Mouse (Mus musculus) liver (tissue): ENCODE results near the gene Cdk7.
"Not testable (repeated sequence)": the region's sequence is repeated elsewhere in the genome, so short reads cannot be mapped to it uniquely, and the experiment has no call there.

Source experiments
- DNase-seq: peaks from one replicate; pipeline ENCODE4 v3.0.0-alpha.2; 2020; ENCODE audit warnings: mixed read lengths

Cdk7 gene

DNA sequence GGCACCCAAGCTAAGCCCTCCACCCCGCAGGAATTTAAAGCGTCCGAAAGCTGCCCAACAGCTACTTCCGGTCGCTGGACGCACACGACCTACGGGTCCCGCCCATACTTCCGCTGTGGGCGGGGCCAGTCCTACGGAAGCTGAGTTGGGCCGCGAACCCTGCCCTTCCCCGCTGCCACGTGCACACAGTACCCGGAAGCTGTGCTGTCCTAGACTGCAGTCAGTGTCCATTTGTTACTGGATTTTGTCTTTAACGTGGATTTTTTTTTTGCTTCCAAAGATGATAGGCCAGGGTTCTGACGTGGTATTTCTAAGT, at the start of gene Cdk7:
Gene Cdk7, minus strand, starts transcription at position 79 of the 316 bp plus-strand sequence.
- peak; percentile 93 for DNase-seq

DNA sequence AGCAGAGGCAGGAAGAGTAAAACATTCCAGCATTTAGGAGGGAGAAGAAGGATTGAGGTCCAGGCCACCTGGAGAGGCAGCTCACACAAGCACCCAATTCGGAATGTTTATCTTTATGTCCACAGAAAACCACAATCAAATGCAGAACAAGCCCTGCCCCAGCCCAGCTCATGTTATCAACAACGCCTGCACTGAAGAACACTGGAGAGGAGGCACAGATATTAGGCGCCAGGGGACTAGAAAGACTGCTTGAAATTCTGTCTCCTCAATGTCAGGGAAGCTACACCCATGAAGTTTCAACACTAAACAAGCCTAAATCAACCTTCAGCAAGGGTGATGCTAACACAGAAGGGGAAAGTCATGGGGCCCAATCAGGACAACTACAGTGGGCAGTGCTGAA, 46.8 kb upstream of the Cdk7 start:
- DNase-seq = peak; percentile 76

DNA sequence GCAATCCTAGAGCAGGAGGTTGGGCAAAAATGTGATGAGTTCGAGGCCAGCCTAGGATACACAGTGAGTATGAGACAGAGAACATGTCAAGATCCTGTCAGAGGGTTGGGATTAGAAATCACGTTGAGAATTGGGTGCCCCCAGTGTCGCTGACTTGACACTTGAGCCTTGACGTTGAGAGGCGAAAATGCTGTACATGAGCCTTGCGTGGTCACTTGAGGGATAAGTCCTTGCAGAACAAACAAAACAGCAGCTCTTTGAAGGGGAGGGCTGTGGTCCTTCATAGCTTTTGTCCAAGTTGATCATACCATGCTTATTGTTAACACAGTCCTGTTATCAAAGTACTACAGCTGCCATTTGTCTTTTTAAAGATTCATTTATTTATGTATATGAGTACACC, 46.0 kb upstream of the Cdk7 start:
- DNase-seq = no peak

DNA sequence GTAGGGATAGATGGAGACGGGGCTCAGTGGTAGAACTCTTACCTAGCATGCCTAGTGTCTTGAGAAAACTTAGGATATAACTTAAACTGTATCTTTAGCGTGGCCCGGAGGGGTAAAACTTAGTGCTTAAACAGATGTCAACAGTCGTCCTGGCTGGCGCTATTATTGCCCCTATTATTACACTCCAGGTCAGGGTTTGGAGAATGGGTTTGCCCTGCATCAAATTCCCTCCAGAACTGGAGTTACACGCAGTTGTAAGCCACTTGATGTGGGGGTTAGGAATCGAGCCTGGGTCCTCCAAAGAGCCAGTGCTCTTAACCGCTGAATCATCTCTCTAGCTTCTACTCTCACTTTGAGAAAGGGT, 45.3 kb upstream of the Cdk7 start:
- no peak for DNase-seq

DNA sequence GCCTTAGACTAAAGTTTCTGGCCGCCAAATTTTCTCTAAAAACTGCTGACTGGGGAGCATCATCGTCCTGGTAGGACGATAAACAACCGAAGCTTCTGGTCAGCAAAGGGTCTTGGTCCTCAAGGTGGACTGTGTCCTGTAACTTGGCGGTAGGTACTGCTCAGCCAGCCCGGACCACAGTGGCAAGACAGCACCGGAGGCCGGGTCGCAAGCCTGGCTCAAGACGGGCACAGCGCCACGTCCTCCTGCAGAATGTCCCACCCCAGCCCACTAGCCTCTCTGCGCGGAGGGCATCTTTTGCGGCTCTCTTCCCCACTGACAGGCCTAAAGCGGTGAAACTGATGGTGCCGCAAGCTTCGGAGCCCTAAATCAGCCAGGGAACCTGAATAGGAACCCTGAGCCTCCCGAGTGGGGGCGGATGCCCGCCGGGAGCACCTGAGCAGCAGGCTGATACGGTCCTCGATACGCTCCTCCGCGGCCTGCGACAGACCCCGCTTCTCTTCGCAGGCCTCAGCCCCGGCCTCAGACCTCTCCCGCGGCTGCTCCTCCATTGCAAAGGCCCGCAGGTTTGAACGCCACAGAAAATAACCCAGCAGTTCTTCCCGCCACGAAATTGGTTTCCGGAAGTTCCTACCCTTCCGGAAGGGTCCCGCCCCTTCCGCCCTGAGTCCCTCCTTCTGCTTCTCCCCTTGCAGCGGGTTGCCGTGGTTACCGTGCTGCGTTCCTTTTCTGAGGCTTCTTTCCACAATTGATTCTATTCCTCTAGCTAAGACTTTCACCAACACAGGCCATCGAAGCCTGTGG, 44.7 kb upstream of the Cdk7 start, which contains the start of gene Cenph:
Gene Cenph, minus strand, starts transcription at position 648 of the 804 bp plus-strand sequence.
- DNase-seq = peak; percentile 87

DNA sequence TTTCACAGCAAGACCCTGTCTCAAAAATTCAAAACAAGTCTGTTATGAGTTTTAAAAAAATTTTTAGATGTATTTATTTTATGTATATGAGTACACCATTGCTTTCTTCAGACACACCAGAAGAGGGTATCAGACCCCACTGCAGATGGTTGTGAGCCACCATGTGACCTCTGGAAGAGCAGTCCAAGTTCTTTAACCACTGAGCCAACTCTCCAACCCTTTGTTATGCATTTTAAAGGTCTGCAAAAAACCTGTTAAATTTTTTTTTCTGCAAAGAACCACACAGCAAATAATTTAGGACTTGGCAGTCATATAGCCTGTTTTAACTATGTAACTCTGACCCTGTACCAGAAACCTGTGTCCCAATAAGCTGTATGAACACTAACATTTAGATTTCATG, 44.0 kb upstream of the Cdk7 start:
- DNase-seq = no peak

DNA sequence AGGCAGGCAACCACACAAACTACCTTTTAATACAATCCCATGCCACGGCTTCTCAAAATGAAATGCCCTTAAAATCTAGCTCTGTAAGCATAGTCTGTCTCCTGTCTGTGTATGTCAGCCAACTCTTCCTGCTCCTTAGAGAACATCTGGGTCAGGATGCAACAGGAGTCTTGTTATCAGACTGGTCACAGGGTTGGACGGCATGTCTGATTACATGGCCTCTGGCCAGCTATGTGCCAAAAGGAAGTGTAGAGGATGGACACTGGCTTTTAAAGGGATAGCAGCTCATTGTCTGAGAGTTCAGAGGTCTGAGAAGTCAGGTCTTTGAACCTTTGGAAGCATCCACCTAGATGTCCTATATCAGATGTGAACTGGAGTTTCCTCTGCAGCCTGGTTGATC, 24.6 kb upstream of the Cdk7 start:
- no peak for DNase-seq

DNA sequence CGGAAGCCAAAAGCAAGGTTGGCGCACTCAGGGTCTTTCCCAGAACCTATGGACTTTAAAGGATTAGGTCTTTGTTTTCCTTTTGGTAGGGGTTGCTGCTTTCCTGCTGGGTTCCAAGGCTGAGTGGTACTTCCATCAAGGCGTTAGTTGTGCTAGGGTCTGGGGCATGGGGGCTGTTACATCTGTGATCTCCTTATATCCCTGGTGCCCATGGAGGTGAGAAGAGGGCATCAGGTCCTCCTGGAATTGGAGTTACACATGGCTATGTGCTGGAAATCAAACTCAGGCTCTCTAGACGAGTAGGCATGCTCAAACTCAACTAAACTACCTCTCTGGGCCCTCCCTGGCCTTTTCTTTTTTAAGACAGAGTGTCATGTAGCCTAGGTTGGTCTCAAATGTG, 23.4 kb upstream of the Cdk7 start:
- DNase-seq = no peak

DNA sequence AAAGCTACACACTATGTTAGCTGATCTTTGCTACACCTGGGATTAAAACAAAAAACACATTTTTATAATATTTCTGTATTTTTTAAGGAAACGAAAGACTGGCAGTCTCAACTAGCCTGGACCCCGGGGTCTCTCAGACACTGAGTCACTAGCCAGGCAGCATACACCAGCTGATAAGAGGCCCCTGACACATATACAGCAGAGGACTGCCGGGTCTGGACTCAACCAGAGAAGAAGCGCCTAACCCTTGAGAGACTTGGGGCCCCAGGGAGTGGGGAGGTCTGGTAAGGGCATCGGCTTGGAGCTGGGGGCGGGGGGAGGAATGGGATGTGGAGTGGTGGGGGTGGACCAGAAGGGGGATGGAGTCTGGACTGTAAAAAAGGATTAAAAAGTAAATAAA, 22.3 kb upstream of the Cdk7 start:
- peak; percentile 37 for DNase-seq

DNA sequence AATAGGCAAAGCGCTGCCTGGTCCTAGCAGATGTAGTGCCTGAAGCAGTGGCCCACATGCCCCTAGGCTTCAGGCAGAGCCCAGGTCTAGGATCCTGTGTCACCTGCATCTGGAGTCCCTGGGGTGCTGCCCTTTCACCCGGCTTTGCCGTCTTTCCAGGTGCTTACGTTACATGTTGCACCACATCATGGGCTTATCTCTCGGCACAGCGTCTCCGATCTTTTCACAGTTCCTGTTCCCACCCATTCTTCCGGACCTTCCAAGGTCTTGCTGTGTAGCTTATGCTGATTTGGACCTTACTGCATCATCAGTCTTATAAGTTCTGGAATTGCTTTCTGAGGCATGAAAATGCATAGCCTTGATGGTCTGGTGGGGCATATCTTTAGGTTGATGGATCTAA, 21.8 kb upstream of the Cdk7 start:
- DNase-seq = peak; percentile 66

DNA sequence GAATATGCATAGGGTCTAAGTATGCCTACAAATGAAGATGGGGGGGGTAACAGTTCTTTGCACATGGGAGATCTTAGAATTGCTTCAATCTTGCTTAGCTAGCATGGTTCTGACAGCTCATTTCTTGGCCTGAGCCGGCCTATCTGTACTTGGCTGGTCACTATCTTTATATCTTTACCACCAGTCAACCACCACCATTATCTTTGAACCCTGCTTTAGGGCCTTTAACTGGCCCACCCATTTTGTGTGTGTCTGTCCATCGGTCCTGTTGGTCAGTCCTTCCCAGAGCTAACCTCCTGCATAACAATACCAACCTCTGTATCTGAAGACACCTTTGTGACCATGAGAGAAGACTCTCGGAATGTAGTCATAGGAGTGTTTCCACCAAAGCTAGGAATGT, 20.7 kb upstream of the Cdk7 start:
- no peak for DNase-seq

DNA sequence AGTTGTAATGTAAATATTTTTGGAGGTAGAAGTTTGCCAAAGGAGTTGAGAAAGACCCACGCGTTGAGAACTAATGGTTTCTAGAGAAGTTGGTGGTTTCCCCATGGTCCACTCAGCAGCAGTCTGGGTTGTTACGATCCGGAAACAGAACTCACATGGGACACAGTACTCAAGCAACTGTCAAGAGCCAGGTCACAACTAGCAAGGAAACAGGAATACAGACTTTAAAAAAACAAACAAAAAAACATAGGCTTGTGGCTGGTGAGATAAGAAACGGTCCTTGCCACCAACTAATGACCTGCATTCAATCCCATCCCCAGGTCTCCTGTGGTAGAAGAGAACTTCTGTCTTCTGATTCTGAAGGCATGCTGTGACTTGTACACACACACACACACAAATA, 20.1 kb upstream of the Cdk7 start:
- no peak for DNase-seq

DNA sequence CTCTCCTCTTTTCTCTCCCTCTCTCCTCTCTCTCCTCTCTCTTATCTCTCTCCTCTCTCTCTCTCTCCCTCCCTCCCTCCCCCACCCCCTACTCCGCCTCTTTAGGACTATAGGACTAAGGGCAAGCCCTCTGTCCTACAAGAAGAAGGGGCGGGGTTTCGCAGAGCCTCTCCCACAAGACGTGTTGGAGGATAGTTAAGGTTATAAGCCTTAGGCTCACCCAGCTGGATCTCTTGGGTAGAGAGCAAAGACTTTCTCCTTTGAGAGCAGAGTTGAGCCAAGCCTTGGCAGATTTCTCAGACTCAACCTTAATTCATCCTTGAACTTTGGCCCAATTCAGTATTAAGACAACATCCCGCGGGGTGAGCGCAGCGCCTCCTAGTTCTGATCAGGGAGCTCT, 17.9 kb upstream of the Cdk7 start:
- peak; percentile 82 for DNase-seq

DNA sequence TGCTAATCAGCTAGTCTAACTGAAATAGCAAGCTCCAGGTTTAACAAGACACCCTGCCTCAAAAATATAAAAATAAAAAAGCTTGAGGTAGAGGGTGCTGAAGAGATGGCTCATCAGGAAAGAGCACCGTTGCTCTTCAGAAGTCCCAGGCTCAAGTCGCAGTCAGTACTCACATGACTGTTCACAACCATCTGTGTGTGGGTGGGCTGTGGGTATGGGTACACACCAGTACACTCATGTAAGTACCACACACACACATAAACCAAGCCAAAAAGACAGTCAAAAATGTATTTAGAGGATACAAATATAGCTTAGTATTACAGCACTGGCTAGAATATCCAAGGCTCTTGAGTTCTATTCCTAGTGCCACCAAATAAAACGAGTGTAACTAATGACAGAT, 15.4 kb upstream of the Cdk7 start:
- DNase-seq = no peak

DNA sequence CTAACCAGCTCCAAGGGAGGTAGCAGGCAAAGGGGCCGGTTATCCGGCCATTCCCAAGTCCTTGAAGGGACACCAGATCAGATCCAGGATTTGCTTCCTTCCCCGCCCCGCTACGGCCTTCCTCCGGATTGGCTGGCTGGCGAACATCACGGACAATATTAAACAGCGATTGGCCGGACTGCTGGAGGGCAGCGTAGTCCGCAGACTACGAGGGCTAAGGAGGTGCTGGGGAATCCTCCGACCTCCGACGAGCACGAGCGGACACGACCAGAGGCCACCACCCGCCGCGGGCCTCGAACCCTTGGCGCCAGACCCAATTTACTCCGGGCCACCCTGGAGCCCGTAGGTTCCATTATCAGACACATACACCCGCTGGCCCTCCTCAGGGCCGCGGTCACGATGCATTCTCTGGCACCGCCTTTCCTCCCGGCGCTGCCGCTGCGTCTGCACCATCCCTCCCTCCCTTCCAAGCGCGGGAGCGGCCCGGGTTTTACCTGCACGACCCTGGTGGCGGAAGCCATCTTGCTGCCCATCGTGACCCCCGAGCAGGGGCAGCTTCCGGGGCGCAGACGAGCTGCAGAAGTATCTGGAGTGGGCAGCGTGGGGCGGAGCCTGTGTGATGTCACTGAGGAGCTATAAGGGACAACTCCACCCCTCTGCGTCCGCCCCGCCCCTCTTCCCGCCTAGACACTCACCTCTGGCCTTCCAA, 13.5 kb upstream of the Cdk7 start, which contains the start of gene Mrps36:
Gene Mrps36, minus strand, starts transcription at position 624 of the 709 bp plus-strand sequence.
- DNase-seq = peak; percentile 98

DNA sequence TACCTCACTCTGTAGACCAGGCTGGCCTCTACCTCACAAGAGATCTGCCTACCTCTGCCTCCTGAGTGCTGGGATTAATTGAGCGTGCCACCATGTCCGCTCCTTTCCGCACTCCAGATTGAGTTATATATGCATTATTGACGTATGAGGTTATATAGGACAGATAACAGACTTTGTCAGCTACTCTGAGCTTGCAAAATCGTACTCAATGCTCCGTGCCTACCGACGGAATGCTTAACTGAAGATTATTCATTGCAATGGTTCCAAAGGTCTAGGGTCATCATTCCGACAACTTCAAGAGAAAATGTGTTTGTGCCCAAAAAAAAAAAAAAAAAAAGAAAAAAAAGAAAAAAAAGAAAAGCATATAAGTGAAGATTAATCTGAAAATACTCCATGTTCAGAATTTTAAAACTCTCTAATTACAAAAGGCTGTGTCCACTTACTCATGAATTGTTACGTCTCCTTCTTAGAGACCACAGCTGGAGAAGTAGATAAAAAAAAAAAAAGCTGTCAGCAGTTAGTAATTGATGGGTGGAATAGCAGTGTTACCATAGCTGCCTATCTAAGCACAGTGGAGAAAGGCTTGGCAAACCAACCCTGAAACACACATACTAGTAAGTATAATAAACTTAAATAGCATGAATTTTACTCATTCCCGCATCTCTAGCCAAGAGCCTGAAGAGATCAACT, 12.8 kb upstream of the Cdk7 start:
- DNase-seq = no peak

DNA sequence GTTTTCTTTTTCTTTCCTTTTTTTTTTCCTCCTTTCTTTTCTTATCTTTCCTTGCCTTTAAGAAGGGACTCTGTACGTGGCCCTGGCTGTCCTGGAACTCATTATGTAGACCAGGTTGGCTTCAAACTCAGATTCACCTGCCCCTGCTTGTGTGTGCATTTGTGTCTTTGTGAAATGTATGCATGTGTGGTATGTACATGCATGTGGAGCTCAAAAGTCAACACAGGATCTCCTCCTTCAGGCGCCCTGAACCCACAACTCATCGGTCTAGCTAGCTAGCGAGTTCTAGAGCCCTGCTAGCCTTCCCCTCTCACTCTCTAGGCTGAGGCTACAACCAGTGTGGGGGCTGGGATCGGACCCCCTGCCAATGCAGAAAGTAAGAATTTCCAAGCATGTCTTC, 12.1 kb upstream of the Cdk7 start:
- DNase-seq = no peak

DNA sequence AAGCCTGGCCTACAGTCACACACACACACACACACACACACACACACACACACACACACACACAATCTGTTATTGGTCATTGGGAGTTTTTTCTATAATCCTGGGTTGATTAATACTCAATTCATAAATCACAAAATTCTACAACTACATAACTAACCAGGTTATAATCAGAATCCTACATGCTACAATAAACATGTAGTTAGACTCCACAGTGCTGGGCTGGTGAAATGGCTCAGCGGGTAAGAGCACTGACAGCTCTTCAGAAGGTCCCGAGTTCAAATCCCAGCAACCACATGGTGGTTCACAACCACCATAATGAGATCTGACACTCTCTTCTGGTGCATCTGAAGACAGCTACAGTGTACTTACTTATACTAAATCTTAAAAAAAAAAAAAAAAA, 2.0 kb upstream of the Cdk7 start:
- no peak for DNase-seq

DNA sequence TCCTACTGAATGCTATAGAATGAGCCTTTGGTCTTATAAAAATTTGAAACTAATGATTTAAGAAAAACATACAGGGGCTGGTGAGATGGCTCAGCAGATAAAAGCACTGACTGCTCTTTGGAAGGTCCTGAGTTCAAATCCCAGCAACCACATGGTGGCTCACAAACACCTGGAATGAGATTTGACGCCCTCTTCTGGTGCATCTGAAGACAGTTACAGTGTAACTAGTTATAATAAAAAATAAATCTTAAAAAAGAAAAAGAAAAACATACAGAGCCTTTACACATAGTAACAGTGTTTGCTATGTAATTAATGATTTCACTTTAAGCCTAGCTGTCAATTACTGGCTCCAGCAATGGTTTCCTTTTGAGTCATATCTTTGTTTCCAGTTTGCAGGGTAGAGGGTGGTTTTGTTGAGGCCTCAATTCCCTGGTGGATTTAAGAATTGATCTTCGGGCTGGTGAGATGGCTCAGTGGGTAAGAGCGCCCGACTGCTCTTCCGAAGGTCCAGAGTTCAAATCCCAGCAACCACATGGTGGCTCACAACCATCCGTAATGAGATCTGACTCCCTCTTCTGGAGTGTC, 815 bp upstream of the Cdk7 start:
- DNase-seq = not testable (repeated sequence)

DNA sequence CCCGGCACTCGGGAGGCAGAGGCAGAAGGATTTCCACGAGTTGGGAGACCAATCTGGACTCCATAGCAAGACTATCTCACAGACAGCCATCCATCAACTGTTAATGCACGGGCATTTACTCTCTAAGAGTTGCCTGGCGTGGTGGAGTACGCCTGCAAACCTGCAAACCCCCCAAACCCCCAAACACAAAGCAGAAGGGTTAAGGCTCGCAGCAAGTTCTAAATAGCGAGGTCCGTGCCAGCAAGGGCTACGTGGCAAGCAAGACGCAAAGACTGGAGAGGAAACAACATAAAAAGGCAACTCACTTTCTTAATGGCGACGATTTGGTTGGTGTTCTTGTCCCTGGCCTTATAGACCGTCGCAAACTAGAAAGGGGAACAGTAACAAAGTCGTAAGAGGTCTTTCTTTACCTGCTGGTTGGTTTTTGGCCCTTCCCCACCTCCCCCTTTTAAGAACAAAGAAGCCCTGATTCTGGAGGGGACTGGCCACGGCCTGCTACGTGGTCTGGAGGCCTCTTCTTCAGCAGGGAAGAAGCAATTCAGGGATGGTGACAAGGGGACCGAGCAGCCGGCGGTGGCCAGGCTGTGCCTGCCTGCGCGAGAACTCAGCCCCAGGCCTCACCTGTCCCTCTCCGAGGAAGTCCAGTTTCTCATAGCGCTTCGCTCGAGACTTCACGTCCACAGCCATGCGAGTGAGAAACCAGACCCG, 432 bp downstream of the Cdk7 start:
- no peak for DNase-seq

DNA sequence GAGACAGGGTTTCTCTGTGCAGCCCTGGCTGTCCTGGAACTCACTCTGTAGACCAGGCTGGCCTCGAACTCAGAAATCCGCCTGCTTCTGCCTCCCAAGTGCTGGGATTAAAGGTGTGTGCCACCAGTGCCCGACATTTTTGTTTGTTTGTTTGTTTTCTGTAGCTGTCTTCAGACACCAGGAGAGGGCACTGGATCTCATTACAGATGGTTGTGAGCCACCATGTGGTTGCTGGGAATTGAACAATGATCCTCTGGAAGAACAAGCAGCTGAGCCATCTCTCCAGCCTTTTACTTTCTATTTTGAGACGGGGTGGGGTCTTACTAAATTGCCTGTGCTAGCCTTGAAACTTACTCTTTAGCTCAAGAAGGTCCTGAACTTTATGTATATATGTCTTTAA, 2.2 kb downstream of the Cdk7 start:
- DNase-seq = not testable (repeated sequence)

DNA sequence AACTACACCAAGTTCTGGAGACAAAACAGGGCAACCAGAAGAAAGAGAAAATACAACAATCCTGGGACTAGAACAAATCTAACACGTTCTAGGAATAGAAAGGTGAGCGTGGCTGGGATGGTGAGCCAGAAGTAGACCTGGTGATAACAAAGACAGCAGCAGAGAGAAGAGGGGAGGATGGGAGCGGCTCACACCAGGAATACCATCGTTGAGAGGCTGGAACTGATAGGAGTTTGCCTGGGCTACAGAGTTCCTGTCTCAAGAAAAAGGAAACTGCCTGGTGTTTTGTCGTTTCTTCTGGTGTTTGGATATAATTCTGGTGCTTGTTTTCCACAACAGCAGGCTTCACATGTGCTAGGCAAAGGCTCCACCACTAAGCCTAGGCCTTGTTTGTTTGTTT, 2.7 kb downstream of the Cdk7 start:
- DNase-seq = no peak

DNA sequence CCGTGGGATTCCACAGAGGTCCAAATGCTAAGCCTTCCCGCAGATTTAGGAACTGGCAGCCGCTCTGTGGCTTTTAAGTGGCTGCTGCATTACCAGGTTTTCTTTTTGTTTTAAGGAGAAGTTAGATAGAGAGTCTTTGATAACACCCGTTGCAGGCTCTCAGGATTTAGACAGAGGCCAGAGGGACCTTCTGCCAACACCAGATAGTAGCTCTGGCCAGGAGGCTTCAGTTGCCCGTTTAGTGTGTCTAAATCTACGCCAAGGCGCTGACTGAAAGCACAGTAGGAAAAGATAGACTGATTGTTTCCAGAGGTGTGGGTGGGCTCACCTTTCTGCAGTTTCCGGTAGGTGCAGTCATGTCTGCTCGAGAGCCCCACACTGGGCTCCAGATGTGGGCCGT, 5.5 kb downstream of the Cdk7 start:
- peak; percentile 49 for DNase-seq
